Mouse (Mus musculus): ENCODE measurements at regions not wholly inside any gene's neighbourhood (a gene's known extent, or its start where the extent isn't known, plus 50 kb on each side); places are given as distances from the start of the nearest gene placed in this dataset.

DNA sequence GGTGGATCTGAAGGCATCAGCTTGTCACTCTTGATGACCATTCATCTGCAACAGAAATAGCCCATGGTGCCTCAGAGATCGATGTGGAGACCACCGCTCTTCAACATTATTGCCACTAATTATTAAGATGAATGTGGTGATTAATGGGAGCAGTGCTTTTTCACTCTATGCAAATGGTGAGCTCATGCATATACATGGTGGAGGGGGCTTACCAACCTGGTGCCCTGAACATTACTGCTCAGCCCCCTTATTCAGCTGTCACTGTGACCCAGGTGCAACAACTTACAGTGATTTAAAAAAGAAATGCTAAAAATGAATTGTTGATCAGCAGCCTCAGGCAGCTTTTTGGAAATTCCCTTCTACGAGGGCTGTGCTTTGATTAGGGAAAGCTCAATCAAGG, 334.9 kb upstream of the Meis1 start:
- no peak for DNase-seq (ENCODE audit: extremely low read depth)
- H3K4me1 ChIP-seq (ENCODE audit: control insufficient read depth in 1 of 2, insufficient read depth in 2 of 2): peaks cover 10 to 32% of the 10 kb centered on the region in 2 experiments
- no peak overlapping the region for H3K9ac ChIP-seq (ENCODE audit: insufficient read depth, low read depth)
- dilution Hi-C loops (cut with MboI; ENCODE audit: extremely low pct_ligation_motif_present, extremely low pct_unique_long_range_greater_than_20kb, low sequenced_read_pairs): no loop called here
- H3K9me3 ChIP-seq (replicated peaks; ENCODE audit: low read length): peaks cover 2% of the 10 kb centered on the region
- no peak overlapping the region for H3K27ac ChIP-seq (ENCODE audit: insufficient read depth, low read depth)
- H3K4me2 ChIP-seq (ENCODE audit: insufficient read depth, low read depth, poor library complexity, severe bottlenecking): no peak overlapping the region
- H3K4me3 ChIP-seq (replicated peaks in 1 of 3; ENCODE audit: low read depth in 2 of 3, low read length in 2 of 3, poor library complexity in 1 of 3): no peak overlapping the region
- no peaks in the 10 kb centered on the region for H3K36me3 ChIP-seq (replicated peaks in 1 of 2; ENCODE audit: control insufficient read depth in 1 of 2, insufficient read depth in 1 of 2, low read length in 1 of 2)
- no peaks in the 10 kb centered on the region for H3K27me3 ChIP-seq (replicated peaks)
- TF ChIP-seq CTCF (conservative IDR thresholded peaks at IDR 0.05 in 1 of 2, IDR thresholded peaks at IDR 0.05 in 1 of 2; ENCODE audit: low read depth in 2 of 2, low read length in 2 of 2) (no peak), USF1 (IDR thresholded peaks at IDR 0.05; ENCODE audit: low read depth, low read length) (no peak)
- H3K79me2 ChIP-seq (replicated peaks; ENCODE audit: control insufficient read depth, extremely low read depth, insufficient read depth, poor library complexity, severe bottlenecking): no peaks in the 10 kb centered on the region
- in situ Hi-C loops (cut with MboI; ENCODE audit: low pct_ligation_motif_present, low pct_unique_long_range_greater_than_20kb, low sequenced_read_pairs): no loop called here

GRCm38 (mm10) chr11:19355179-19355578, 336.4 kb upstream of the Meis1 start:
- no peak overlapping the region for H3K4me2 ChIP-seq (ENCODE audit: insufficient read depth, low read depth, poor library complexity, severe bottlenecking)
- in situ Hi-C loops (cut with MboI; ENCODE audit: low pct_ligation_motif_present, low pct_unique_long_range_greater_than_20kb, low sequenced_read_pairs) (no loop called here), dilution Hi-C loops (cut with MboI; ENCODE audit: extremely low pct_ligation_motif_present, extremely low pct_unique_long_range_greater_than_20kb, low sequenced_read_pairs) (no loop called here)
- H3K4me3 ChIP-seq (replicated peaks in 1 of 3; ENCODE audit: low read depth in 2 of 3, low read length in 2 of 3, poor library complexity in 1 of 3): no peak overlapping the region
- no peak for DNase-seq (ENCODE audit: extremely low read depth)
- TF ChIP-seq E2F4 (IDR thresholded peaks at IDR 0.05; ENCODE audit: insufficient replicate concordance, low read depth, low read length): no peak
- H3K27me3 ChIP-seq (replicated peaks): no peaks in the 10 kb centered on the region
- peaks cover 10 to 31% of the 10 kb centered on the region in 2 experiments for H3K4me1 ChIP-seq (ENCODE audit: control insufficient read depth in 1 of 2, insufficient read depth in 2 of 2)
- H3K36me3 ChIP-seq (replicated peaks in 1 of 2; ENCODE audit: control insufficient read depth in 1 of 2, insufficient read depth in 1 of 2, low read length in 1 of 2): no peaks in the 10 kb centered on the region
- H3K9ac ChIP-seq (ENCODE audit: insufficient read depth, low read depth): no peak overlapping the region
- H3K9me3 ChIP-seq (replicated peaks; ENCODE audit: low read length): peaks cover 2% of the 10 kb centered on the region
- H3K79me2 ChIP-seq (replicated peaks; ENCODE audit: control insufficient read depth, extremely low read depth, insufficient read depth, poor library complexity, severe bottlenecking): no peaks in the 10 kb centered on the region
- H3K27ac ChIP-seq (ENCODE audit: insufficient read depth, low read depth): no peak overlapping the region

GRCm38 (mm10) chr11:19356151-19356550, 337.4 kb upstream of the Meis1 start:
- no peaks in the 10 kb centered on the region for H3K36me3 ChIP-seq (replicated peaks in 1 of 2; ENCODE audit: control insufficient read depth in 1 of 2, insufficient read depth in 1 of 2, low read length in 1 of 2)
- H3K79me2 ChIP-seq (replicated peaks; ENCODE audit: control insufficient read depth, extremely low read depth, insufficient read depth, poor library complexity, severe bottlenecking): no peaks in the 10 kb centered on the region
- TF ChIP-seq KAT2A (IDR thresholded peaks at IDR 0.05; ENCODE audit: insufficient replicate concordance, low read length): no peak
- TF ChIP-seq ZMIZ1 (IDR thresholded peaks at IDR 0.05; ENCODE audit: low read depth, low read length): no peak
- TF ChIP-seq MYC (IDR thresholded peaks at IDR 0.05; ENCODE audit: low read depth, low read length): no peak
- no peak for TF ChIP-seq EP300 (IDR thresholded peaks at IDR 0.05; ENCODE audit: low read length)
- no peak for TF ChIP-seq TCF12 (IDR thresholded peaks at IDR 0.05; ENCODE audit: low read depth, low read length)
- no peak for TF ChIP-seq ELF1 (IDR thresholded peaks at IDR 0.05; ENCODE audit: low read depth, low read length)
- no peak for TF ChIP-seq MAFK (IDR thresholded peaks at IDR 0.05; ENCODE audit: insufficient replicate concordance, low read length)
- no peak for TF ChIP-seq ETS1 (conservative IDR thresholded peaks at IDR 0.05; ENCODE audit: low read depth, low read length)
- TF ChIP-seq IRF4 (IDR thresholded peaks at IDR 0.05; ENCODE audit: low read depth, low read length): no peak
- no peak for TF ChIP-seq SIN3A (IDR thresholded peaks at IDR 0.05; ENCODE audit: low read length)
- no peak for TF ChIP-seq RAD21 (IDR thresholded peaks at IDR 0.05; ENCODE audit: low read depth, low read length)
- TF ChIP-seq PAX5 (IDR thresholded peaks at IDR 0.05; ENCODE audit: low read length): no peak
- peaks cover 2% of the 10 kb centered on the region for H3K9me3 ChIP-seq (replicated peaks; ENCODE audit: low read length)
- dilution Hi-C loops (cut with MboI; ENCODE audit: extremely low pct_ligation_motif_present, extremely low pct_unique_long_range_greater_than_20kb, low sequenced_read_pairs) (no loop called here), in situ Hi-C loops (cut with MboI; ENCODE audit: low pct_ligation_motif_present, low pct_unique_long_range_greater_than_20kb, low sequenced_read_pairs) (no loop called here)
- H3K4me2 ChIP-seq (ENCODE audit: insufficient read depth, low read depth, poor library complexity, severe bottlenecking): no peak overlapping the region
- no peak overlapping the region for H3K27ac ChIP-seq (ENCODE audit: insufficient read depth, low read depth)
- peaks cover 10 to 31% of the 10 kb centered on the region in 2 experiments for H3K4me1 ChIP-seq (ENCODE audit: control insufficient read depth in 1 of 2, insufficient read depth in 2 of 2)
- no peak overlapping the region for H3K4me3 ChIP-seq (replicated peaks in 1 of 3; ENCODE audit: low read depth in 2 of 3, low read length in 2 of 3, poor library complexity in 1 of 3)
- DNase-seq (ENCODE audit: extremely low read depth): no peak
- no peak overlapping the region for H3K9ac ChIP-seq (ENCODE audit: insufficient read depth, low read depth)
- no peaks in the 10 kb centered on the region for H3K27me3 ChIP-seq (replicated peaks)
